Mouse (Mus musculus) thymus, postnatal 0 days (tissue): ENCODE data around the gene Pigyl. TPM values are rescaled to one million over a fixed set of nuclear protein-coding genes. Genes with fewer than 3 reads are reported as not detected.

Source experiments
- DNase-seq: peaks from one replicate; pipeline ENCODE4 v3.0.0-alpha.2; 2015; ENCODE audit warnings: low spot score
- microRNA-seq: library from miRNA; unstranded; fragments of <30 nt; microRNA quantifications from one replicate; pipeline ENCODE4, GENCODE M21; 2016; ENCODE audit warnings: borderline number of aligned reads
- polyA plus RNA-seq: library from polyadenylated mRNA; unstranded; fragments of >200 nt; fragmentation: Nextera tagmentation; extraction: Ambion mirVana; gene quantifications from 2 replicates; pipeline ENCODE4 v1.2.1, GENCODE M21; 2015

Gene Pigyl
- polyA plus RNA-seq, 1 experiment from 2014 or later, result 105 TPM

- DNase-seq, result no peak
Observed at GRCm38 (mm10) chr9:22172318-22172717, 15.7 kb downstream of the Pigyl start.

DNA sequence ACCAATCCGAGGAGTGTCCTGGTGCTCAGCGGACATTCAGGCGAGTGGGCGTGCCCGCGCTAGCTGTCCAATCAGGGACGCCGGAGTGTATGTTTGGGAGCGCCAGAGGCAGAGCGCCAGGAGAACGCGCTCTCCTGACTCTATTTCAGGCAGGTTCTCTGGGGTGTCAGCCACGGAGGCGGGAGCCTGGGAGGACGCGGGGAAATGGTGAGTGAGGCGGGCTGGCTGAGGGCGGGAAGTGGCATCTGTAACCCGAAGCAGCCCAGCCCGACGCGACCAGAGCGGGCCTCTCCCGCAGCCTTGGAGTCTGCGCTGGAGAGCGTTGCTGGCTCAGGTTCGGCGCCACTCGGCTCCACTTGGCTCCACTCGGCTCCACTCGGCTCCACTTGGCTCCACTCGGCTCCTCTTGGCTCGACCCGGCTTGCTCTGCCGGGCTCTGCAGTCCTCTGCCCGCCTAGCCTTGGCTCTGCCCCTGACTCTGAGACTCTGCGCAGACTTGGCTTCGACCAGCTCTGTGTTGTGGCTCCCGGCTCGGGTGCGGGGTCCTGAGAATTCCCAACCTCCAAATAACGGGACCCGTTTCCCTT lies 31.5 kb downstream of the Pigyl start, which contains the start of gene Zfp872:
Zfp872 (plus strand) TSS at position 66 of the 587 bp plus-strand sequence.
- no peak for DNase-seq

DNA sequence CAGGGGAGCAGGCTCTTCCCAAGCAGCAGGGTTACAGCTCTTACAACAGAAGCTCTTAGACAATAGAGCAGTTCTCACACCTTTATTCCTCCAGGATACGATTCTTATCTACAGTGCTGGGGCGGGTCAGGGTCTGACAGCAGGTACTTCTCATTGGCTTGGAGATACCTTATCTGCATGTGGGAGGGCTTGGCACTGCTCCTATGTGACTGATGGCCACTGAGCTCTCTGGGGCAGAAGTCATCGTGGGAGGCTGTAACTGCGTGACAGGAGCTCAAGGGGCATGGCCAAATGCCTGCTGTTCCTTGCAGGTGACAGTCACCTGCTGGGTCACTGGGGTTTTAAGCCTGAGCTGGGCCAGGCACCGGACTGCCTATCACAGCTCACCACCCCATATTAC lies 39.8 kb downstream of the Pigyl start:
- no peak for DNase-seq

Small RNA genes lying within 50 kb of the gene (microRNA-seq; reads per million reads assigned to microRNA genes)
- gene Mir7084, result not detected

Other genes starting within 250 kb of the Pigyl start
- 14.3 and 14.7 TPM in 2 replicates for gene Rab3d, start 238.7 kb upstream of the Pigyl start, polyA plus RNA-seq
- gene Ccdc159, start 229.4 kb upstream of the Pigyl start, polyA plus RNA-seq, result 0.24 and 0.40 TPM in 2 replicates
- 29.6 and 31.1 TPM in 2 replicates for gene Tmem205, start 229.3 kb upstream of the Pigyl start, polyA plus RNA-seq
- 0.36 and 0.51 TPM in 2 replicates for gene Plppr2, start 219.8 kb upstream of the Pigyl start, polyA plus RNA-seq
- gene Swsap1, start 201.1 kb upstream of the Pigyl start, polyA plus RNA-seq, result 5.3 and 5.9 TPM in 2 replicates
- gene Epor, start 193.3 kb upstream of the Pigyl start, polyA plus RNA-seq, result 2.5 and 3.1 TPM in 2 replicates
- gene Rgl3, start 167.4 kb upstream of the Pigyl start, polyA plus RNA-seq, result 2.8 and 3.8 TPM in 2 replicates
- gene Ccdc151, start 154.2 kb upstream of the Pigyl start, polyA plus RNA-seq, result 0.44 and 0.52 TPM in 2 replicates
- 68.5 and 72.8 TPM in 2 replicates for gene Prkcsh, start 154.0 kb upstream of the Pigyl start, polyA plus RNA-seq
- gene Elavl3, start 104.8 kb upstream of the Pigyl start, polyA plus RNA-seq, result 0.04 and 0.16 TPM in 2 replicates
- not detected in 2 replicates for gene Gm49318, start 85.6 kb upstream of the Pigyl start, polyA plus RNA-seq
- gene Zfp653, start 85.5 kb upstream of the Pigyl start, polyA plus RNA-seq, result 8.0 and 9.6 TPM in 2 replicates
- 44.7 and 44.8 TPM in 2 replicates for gene Ecsit, start 71.4 kb upstream of the Pigyl start, polyA plus RNA-seq
- gene Cnn1, start 57.6 kb upstream of the Pigyl start, polyA plus RNA-seq, result 1.4 and 2.9 TPM in 2 replicates
- gene Elof1, start 39.7 kb upstream of the Pigyl start, polyA plus RNA-seq, result 174 and 178 TPM in 2 replicates
- gene Acp5, start 21.1 kb upstream of the Pigyl start, polyA plus RNA-seq, result 135 TPM in 2 replicates
- gene Zfp872, start 31.2 kb downstream of the Pigyl start, polyA plus RNA-seq, result 0.27 and 0.61 TPM in 2 replicates
- gene Zfp809, start 68.9 kb downstream of the Pigyl start, polyA plus RNA-seq, result 17.9 and 19.9 TPM in 2 replicates
- 7.2 and 7.8 TPM in 2 replicates for gene Zfp599, start 103.0 kb downstream of the Pigyl start, polyA plus RNA-seq
- gene Zfp810, start 150.8 kb downstream of the Pigyl start, polyA plus RNA-seq, result 17.0 and 17.7 TPM in 2 replicates
- gene Anln, start 232.3 kb downstream of the Pigyl start, polyA plus RNA-seq, result 20.1 and 20.7 TPM in 2 replicates